Comparison of ENCODE assay signal across 7 mouse cellular contexts in the genomic region with DNA sequence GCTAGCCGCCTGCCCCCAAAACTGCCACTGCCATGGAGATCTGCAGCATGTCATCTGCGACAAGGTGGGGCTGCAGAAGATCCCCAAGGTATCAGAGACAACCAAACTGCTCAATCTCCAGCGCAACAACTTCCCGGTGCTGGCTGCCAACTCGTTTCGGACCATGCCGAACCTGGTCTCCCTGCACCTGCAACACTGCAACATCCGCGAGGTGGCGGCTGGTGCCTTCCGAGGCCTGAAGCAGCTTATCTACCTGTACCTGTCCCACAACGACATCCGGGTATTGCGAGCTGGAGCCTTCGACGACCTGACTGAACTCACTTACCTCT. TPM values are rescaled to one million over a fixed set of nuclear protein-coding genes. Genes with fewer than 3 reads are reported as not detected.
DNase-seq lines count a peak whose midpoint lies in the region; ATAC-seq lines count a peak whose summit lies in the region.

No protein-coding gene starts in this region.

- H3K4me2 ChIP-seq in hindbrain, embryonic 12.5 days (replicated peaks) = peak overlapping the region; percentile 51
- peak overlapping the region; percentile 57 for H3K4me2 ChIP-seq in lung, embryonic 16.5 days (ENCODE audit: low read depth, low read length)

- peak overlapping the region; percentile 26 for H3K4me3 ChIP-seq in hindbrain, embryonic 12.5 days
- H3K4me3 ChIP-seq in lung, embryonic 16.5 days (ENCODE audit: low read length) = peak overlapping the region; percentile 23

- H3K4me1 ChIP-seq in hindbrain, embryonic 12.5 days = peaks cover 21% of the 10 kb centered on the region
- H3K4me1 ChIP-seq in lung, embryonic 16.5 days (replicated peaks; ENCODE audit: control insufficient read depth, insufficient read depth, low read length) = peaks cover 16% of the 10 kb centered on the region

- no peak for ATAC-seq in hindbrain, embryonic 12.5 days (ENCODE audit: low FRiP score)
- ATAC-seq in lung, embryonic 16.5 days (ENCODE audit: low read depth) = no peak

- no peak overlapping the region for H3K27ac ChIP-seq in hindbrain, embryonic 12.5 days
- H3K27ac ChIP-seq in lung, embryonic 16.5 days (ENCODE audit: low read length) = 0 out of 2 replicates have a peak overlapping the region, but pooled peaks have one; percentile 6

- H3K9me3 ChIP-seq in hindbrain, embryonic 12.5 days (replicated peaks) = no peaks in the 10 kb centered on the region
- no peaks in the 10 kb centered on the region for H3K9me3 ChIP-seq in lung, embryonic 16.5 days (ENCODE audit: control insufficient read depth, low read length)

- no peak overlapping the region for H3K9ac ChIP-seq in hindbrain, embryonic 12.5 days
- H3K9ac ChIP-seq in lung, embryonic 16.5 days (ENCODE audit: low read length) = peak overlapping the region; percentile 64; the same call in 1 of the 2 replicates

- DNase-seq in urinary bladder, postnatal 14 days (ENCODE audit: low spot score) = peak; percentile 74
- DNase-seq in urinary bladder, postnatal 10 days (ENCODE audit: low spot score) = no peak
- no peak for DNase-seq in cerebellum, adult 11-12 months
- no peak for DNase-seq in T-cell, adult 2 months (ENCODE audit: low spot score)
- no peak for DNase-seq in adrenal gland, adult (ENCODE audit: inconsistent age in 2 of 2, low spot score in 1 of 2)

- 11% methylated on average over 16 of the region's 16 CpGs for whole genome bisulfite sequencing in hindbrain, embryonic 12.5 days
- WGBS in lung, embryonic 16.5 days = 23% methylated on average over 16 of the region's 16 CpGs

- peaks cover 34% of the 10 kb centered on the region for H3K27me3 ChIP-seq in hindbrain, embryonic 12.5 days
- H3K27me3 ChIP-seq in lung, embryonic 16.5 days (ENCODE audit: control insufficient read depth, insufficient read depth, low read depth, low read length) = no peaks in the 10 kb centered on the region

- no peaks in the 10 kb centered on the region for H3K36me3 ChIP-seq in hindbrain, embryonic 12.5 days
- no peaks in the 10 kb centered on the region for H3K36me3 ChIP-seq in lung, embryonic 16.5 days (ENCODE audit: control insufficient read depth, insufficient read depth, low read length)

RNA-seq across cellular contexts. Expression of a gene that starts 0.3 kb away (rescaled TPM):
- 0.98 and 1.5 TPM in 2 replicates for polyA plus RNA-seq in hindbrain, embryonic 12.5 days (2016; fragmentation: Nextera tagmentation; extraction: Ambion mirVana)
- 5.8 and 7.6 TPM in 2 replicates for polyA plus RNA-seq in lung, embryonic 16.5 days (2015; fragmentation: Nextera tagmentation; extraction: Ambion mirVana)

RNA-seq across cellular contexts. Expression of a gene that starts 16.1 kb away (rescaled TPM):
- 3.4 and 4.6 TPM in 2 replicates for polyA plus RNA-seq in hindbrain, embryonic 12.5 days (2016; fragmentation: Nextera tagmentation; extraction: Ambion mirVana)
- 3.4 and 4.2 TPM in 2 replicates for polyA plus RNA-seq in lung, embryonic 16.5 days (2015; fragmentation: Nextera tagmentation; extraction: Ambion mirVana)

RNA-seq across cellular contexts. Expression of a gene that starts 36.6 kb away (rescaled TPM):
- 3.3 and 3.5 TPM in 2 replicates for polyA plus RNA-seq in hindbrain, embryonic 12.5 days (2016; fragmentation: Nextera tagmentation; extraction: Ambion mirVana)
- 5.7 and 6.6 TPM in 2 replicates for polyA plus RNA-seq in lung, embryonic 16.5 days (2015; fragmentation: Nextera tagmentation; extraction: Ambion mirVana)

RNA-seq across cellular contexts. Expression of a gene that starts 43.6 kb away (rescaled TPM):
- 4.2 and 5.2 TPM in 2 replicates for polyA plus RNA-seq in hindbrain, embryonic 12.5 days (2016; fragmentation: Nextera tagmentation; extraction: Ambion mirVana)
- 8.4 and 8.7 TPM in 2 replicates for polyA plus RNA-seq in lung, embryonic 16.5 days (2015; fragmentation: Nextera tagmentation; extraction: Ambion mirVana)
